Mouse (Mus musculus) bone marrow, adult 2 months (tissue): ENCODE measurements around the gene Smtnl2.

ENCODE experiments used
- CTCF ChIP-seq: fragments of 200-500 bp; IDR thresholded peaks from 2 replicates; pipeline ENCODE4 v1.5.1; 2011; ENCODE audit warnings: low read length, control low read depth; ENCODE audit not compliant: control insufficient read depth, insufficient read depth
- POLR2A ChIP-seq: fragments of 200-500 bp; IDR thresholded peaks from 2 replicates; pipeline ENCODE4 v1.6.1; 2011; ENCODE audit warnings: low read depth, mild to moderate bottlenecking, control low read depth, low read length, borderline replicate concordance; ENCODE audit not compliant: control insufficient read depth

DNA sequence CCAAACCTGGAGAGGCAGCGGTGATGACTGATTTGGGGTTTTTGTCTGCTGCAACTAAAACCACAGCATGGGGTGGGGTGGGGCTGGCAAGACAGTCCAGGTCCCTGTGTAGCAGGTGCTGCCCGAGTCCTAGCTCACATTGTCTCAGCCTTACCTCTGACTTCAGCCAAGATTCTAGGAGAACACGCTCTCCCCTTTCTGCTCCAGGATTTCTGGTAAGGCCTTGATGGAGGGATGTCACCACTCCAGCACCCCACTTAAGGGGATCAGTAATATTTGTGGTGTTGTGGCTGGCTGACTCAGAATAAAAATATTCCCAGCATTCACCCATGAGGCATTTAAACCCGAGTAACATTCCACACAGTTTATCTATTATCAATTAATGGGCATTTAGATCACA lies 12.2 kb upstream of the Smtnl2 start:
- TF ChIP-seq CTCF, result no peak
- no peak for TF ChIP-seq POLR2A
